8 mouse cellular contexts compared by ENCODE assay signal in genomic region chr6:31216206-31217059, GRCm38 (mm10).
DNase-seq lines count a peak whose midpoint lies in the region; ATAC-seq and TF ChIP-seq lines count a peak whose summit lies in the region.

No protein-coding gene starts in this region.

- intact Hi-C loops in heart, postnatal 36 days (cut with DNase I), result loop anchor here (2.0 kb wide), 3 partner anchors 102 to 182 kb away; partner anchors contain the start of gene Mkln1

- peak overlapping the region; percentile 54; the same call in 1 of the 2 replicates for H3K27ac ChIP-seq in forebrain, postnatal 0 days (ENCODE audit: low read depth, low read length)
- H3K27ac ChIP-seq in layer of hippocampus, adult 2 months, result peak overlapping the region; percentile 100
- no peak overlapping the region for H3K27ac ChIP-seq in neural tube, embryonic 14.5 days (ENCODE audit: low read depth, low read length)

- H3K9me3 ChIP-seq in forebrain, postnatal 0 days (ENCODE audit: low read length), result no peaks in the 10 kb centered on the region
- no peaks in the 10 kb centered on the region for H3K9me3 ChIP-seq in neural tube, embryonic 14.5 days (ENCODE audit: control insufficient read depth, low read length)

- H3K4me3 ChIP-seq in forebrain, postnatal 0 days (ENCODE audit: low read depth, low read length), result peak overlapping the region; percentile 75
- peak overlapping the region; percentile 69 for H3K4me3 ChIP-seq in layer of hippocampus, adult 2 months
- H3K4me3 ChIP-seq in neural tube, embryonic 14.5 days (ENCODE audit: low read depth, low read length), result peak overlapping the region; percentile 70

- TF ChIP-seq CTCF in forebrain, postnatal 0 days (IDR thresholded peaks at IDR 0.05; ENCODE audit: low read depth), result 0 out of 2 replicates have a peak, but pooled peaks have one; percentile 2
- TF ChIP-seq CTCF in layer of hippocampus, adult 2 months (conservative IDR thresholded peaks at IDR 0.05), result peak; percentile 45

- peak; percentile 76 for ATAC-seq in forebrain, postnatal 0 days
- ATAC-seq in neural tube, embryonic 14.5 days (ENCODE audit: low read depth), result peak; percentile 68

- H3K4me1 ChIP-seq in forebrain, postnatal 0 days (ENCODE audit: insufficient read depth), result peaks cover 3% of the 10 kb centered on the region; the same call in 1 of the 2 replicates
- H3K4me1 ChIP-seq in neural tube, embryonic 14.5 days (ENCODE audit: control insufficient read depth, insufficient read depth, low read length), result peaks cover 22% of the 10 kb centered on the region

- peak overlapping the region; percentile 99 for H3K4me2 ChIP-seq in forebrain, postnatal 0 days (ENCODE audit: low read depth)
- peak overlapping the region; percentile 100 for H3K4me2 ChIP-seq in neural tube, embryonic 14.5 days (ENCODE audit: low read depth, low read length)

- 2% methylated on average over 95 of the region's 100 CpGs for WGBS in forebrain, postnatal 0 days
- under 1% methylated on average over 85 of the region's 100 CpGs for WGBS in neural tube, embryonic 14.5 days

- H3K9ac ChIP-seq in forebrain, postnatal 0 days, result peak overlapping the region; percentile 66
- peak overlapping the region; percentile 54 for H3K9ac ChIP-seq in neural tube, embryonic 14.5 days (replicated peaks; ENCODE audit: low read depth, low read length)

- DNase-seq in CD8-positive naive resting alpha-beta T cell, adult 2 months (ENCODE audit: low read depth in 2 of 2, low spot score in 2 of 2), result peak; percentile 91
- DNase-seq in cerebellum, adult 11 months, result peak; percentile 92
- DNase-seq in forebrain, postnatal 0 days, result peak; percentile 71
- peak; percentile 91 to 95 for DNase-seq in heart, postnatal 36 days
- peak; percentile 91 to 93 for DNase-seq in layer of hippocampus, adult 2 months (ENCODE audit: low spot score in 2 of 2)
- peak; percentile 96 to 97 for DNase-seq in lung, adult 18-20 months
- peak; percentile 91 for DNase-seq in telencephalon, adult 2 months (ENCODE audit: low read depth, low spot score)

- H3K27me3 ChIP-seq in forebrain, postnatal 0 days (ENCODE audit: insufficient read depth, low read length), result peaks cover 24% of the 10 kb centered on the region
- H3K27me3 ChIP-seq in neural tube, embryonic 14.5 days (ENCODE audit: control insufficient read depth, insufficient read depth, low read length), result peaks cover 32% of the 10 kb centered on the region

- H3K36me3 ChIP-seq in forebrain, postnatal 0 days (ENCODE audit: insufficient read depth), result no peaks in the 10 kb centered on the region
- H3K36me3 ChIP-seq in neural tube, embryonic 14.5 days (ENCODE audit: control insufficient read depth, insufficient read depth, low read length), result no peaks in the 10 kb centered on the region
